Mouse (Mus musculus): ENCODE measurements around the gene Abcb6.

- no peak for TF ChIP-seq CTCF (IDR thresholded peaks at IDR 0.05; ENCODE audit: low read depth)
- peak; percentile 71 for TF ChIP-seq EP300 (IDR thresholded peaks at IDR 0.05; ENCODE audit: low read depth)
Observed at GRCm38 (mm10) chr1:75179334-75180104, 673 bp downstream of the Abcb6 start.
